Mouse (Mus musculus): Measurements from ENCODE around the gene Ehd4. TPM values are rescaled to one million over a fixed set of nuclear protein-coding genes. Genes with fewer than 3 reads are reported as not detected.

The Ehd4 gene
- total RNA-seq, 2 experiments from 2014 or later = 17.9 to 25.7 TPM

GRCm38 (mm10) chr2:120054771-120055552, 99.4 kb downstream of the Ehd4 start:
- no peak for ATAC-seq (replicated peaks; ENCODE audit: low FRiP score, low TSS enrichment, poor library complexity, severe bottlenecking)

- no peak for ATAC-seq (replicated peaks; ENCODE audit: low FRiP score, low TSS enrichment, poor library complexity, severe bottlenecking)
Observed at GRCm38 (mm10) chr2:120051405-120051804, 103.0 kb downstream of the Ehd4 start.

DNA sequence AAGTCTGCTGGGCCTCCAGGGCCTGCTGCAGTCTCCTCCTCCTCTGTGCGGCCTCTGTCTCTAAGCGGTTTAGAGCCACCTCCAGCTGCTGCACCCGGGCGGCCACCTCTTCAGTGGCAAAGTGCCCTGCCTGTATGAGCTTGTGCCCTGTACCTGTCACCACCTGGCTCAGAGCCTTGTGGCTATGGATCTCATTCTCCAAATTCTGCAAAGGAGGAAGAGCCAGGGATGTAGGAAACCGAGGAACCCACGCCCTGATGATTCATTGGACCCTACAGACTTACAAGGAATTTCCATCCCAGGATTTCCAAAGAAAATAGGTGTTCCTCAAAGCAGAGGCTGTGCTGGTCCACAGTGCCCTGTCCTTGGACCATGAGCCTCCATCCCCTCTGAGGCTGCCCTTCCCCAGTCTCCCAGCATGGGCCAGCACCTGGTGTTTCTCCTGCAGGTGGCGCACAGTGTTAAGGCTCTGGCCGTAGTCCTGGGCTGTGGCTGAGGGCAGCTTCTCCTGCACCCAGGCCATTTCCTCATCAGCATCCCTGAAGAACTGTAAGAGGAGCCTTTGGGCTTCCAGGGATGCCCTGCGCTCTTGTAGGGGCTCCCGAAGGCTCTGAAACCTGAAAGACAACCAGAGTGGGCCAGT, 104.7 kb downstream of the Ehd4 start:
- 0 out of 2 replicates have a peak, but pooled peaks have one; percentile 56 for ATAC-seq (replicated peaks; ENCODE audit: low FRiP score, low TSS enrichment, poor library complexity, severe bottlenecking)

DNA sequence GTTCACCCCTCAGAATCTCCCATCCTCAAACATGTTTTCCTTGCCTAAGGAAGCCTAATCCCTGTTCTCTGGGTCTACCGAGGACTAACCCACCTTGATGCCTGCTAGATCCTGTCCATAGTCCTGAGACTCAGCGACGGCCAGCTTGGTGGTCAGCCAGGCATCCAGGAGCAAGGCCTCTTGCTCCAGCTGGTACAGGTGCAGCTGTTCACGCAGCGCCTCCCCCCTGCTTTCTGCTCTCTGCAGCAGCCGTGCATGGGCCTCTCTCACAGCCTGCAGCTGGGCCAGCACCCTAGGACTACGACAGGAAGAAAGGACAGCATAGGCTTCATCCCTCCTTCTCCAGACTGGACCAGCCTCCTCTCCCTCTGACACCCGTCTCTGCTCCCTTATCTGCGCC, 106.2 kb downstream of the Ehd4 start:
- no peak for ATAC-seq (replicated peaks; ENCODE audit: low FRiP score, low TSS enrichment, poor library complexity, severe bottlenecking)

GRCm38 (mm10) chr2:120046486-120047310, 107.7 kb downstream of the Ehd4 start:
- ATAC-seq (replicated peaks; ENCODE audit: low FRiP score, low TSS enrichment, poor library complexity, severe bottlenecking) = no peak

DNA sequence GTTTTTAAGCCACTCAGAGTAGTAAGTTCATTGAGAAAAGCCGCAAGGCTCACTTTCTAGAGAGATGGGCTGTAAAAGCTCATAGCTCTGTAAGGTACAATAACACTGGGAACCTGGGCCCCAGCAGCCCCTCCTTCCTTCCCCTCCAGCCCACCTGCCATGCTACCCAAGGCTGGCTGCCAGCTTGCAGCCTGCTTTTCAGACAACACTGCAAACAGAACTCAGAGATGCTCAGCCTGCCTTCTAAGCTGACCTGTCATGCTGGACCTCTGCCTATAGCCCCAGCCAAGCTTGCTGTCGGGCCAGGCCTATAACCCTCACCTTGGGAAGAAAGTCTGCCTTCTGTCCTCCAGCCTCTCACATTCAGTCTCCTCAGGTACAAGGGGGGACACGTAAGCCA, 109.7 kb downstream of the Ehd4 start:
- ATAC-seq (replicated peaks; ENCODE audit: low FRiP score, low TSS enrichment, poor library complexity, severe bottlenecking) = no peak

DNA sequence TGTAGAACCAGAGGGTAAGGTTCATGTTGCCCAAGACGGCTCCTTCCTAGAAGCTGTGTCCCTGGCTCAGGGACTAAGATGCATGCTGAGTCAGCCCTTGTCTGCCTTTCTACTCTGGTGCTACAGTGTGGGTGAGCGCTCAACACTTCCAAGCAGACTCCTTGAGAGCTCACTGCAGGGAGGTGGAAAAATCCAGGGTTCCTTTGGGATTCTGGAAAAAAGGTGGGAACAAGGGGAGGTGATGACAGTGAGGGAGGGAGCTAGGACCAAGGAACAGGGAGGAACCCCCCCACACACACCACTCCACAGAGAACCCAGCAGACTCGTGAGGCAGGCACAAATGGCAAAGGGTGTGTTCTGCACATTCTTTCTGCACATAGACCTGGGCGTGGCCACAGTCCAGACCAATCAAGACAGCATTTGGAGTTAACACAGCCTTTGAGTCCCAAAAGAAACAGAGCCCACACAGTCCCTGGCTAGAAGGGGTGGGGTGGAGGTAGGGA, 110.3 kb downstream of the Ehd4 start:
- ATAC-seq (replicated peaks; ENCODE audit: low FRiP score, low TSS enrichment, poor library complexity, severe bottlenecking) = peak; percentile 77

DNA sequence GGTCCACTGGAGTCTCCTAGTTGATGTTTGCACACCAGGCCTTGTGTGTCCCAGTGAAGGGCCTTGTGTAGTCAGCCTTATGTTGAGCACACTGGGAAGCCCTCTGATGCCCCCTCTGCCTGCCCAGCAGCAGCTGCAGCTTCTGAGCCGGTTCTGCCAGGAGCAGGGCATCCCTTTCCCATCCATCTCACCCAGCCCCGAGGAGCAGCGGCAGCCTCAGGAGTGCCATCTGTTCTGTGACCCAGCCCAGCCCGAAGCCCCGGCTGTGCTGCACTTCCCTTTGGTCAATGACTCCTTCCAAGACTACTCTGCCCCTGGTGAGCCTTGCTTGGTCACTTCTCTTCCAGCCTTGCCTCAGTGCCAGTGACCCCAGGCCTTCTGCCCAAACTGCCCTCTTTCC, 113.4 kb downstream of the Ehd4 start:
- no peak for ATAC-seq (replicated peaks; ENCODE audit: low FRiP score, low TSS enrichment, poor library complexity, severe bottlenecking)

Other genes starting within 250 kb of the Ehd4 start
- gene Mapkbp1, start 181.9 kb downstream of the Ehd4 start, total RNA-seq (2014; fragmentation: Nextera tagmentation) = 4.5 and 5.0 TPM in 2 replicates
- 2.8 and 6.7 TPM in 2 replicates for gene Mapkbp1, start 181.9 kb downstream of the Ehd4 start, total RNA-seq (2017)
- 11.9 and 30.3 TPM in 2 replicates for gene Jmjd7, start 127.1 kb downstream of the Ehd4 start, total RNA-seq (2014; fragmentation: Nextera tagmentation)
- gene Jmjd7, start 127.1 kb downstream of the Ehd4 start, total RNA-seq (2017) = 4.2 and 15.8 TPM in 2 replicates
- 1.3 and 3.8 TPM in 2 replicates for gene Gm28042, start 127.1 kb downstream of the Ehd4 start, total RNA-seq (2014; fragmentation: Nextera tagmentation)
- gene Gm28042, start 127.1 kb downstream of the Ehd4 start, total RNA-seq (2017) = 0.30 TPM in 1 of 2 replicates, not detected in the other
- 8.0 and 10.7 TPM in 2 replicates for gene Pla2g4b, start 121.2 kb downstream of the Ehd4 start, total RNA-seq (2014; fragmentation: Nextera tagmentation)
- gene Pla2g4b, start 121.2 kb downstream of the Ehd4 start, total RNA-seq (2017) = 1.5 and 4.7 TPM in 2 replicates
- gene Pla2g4e, start 90.7 kb upstream of the Ehd4 start, total RNA-seq (2014; fragmentation: Nextera tagmentation) = not detected in 2 replicates
- gene Pla2g4e, start 90.7 kb upstream of the Ehd4 start, total RNA-seq (2017) = not detected in 2 replicates
- not detected in 2 replicates for gene Pla2g4d, start 134.6 kb upstream of the Ehd4 start, total RNA-seq (2014; fragmentation: Nextera tagmentation)
- gene Pla2g4d, start 134.6 kb upstream of the Ehd4 start, total RNA-seq (2017) = not detected in 2 replicates
- gene Pla2g4f, start 159.6 kb upstream of the Ehd4 start, total RNA-seq (2014; fragmentation: Nextera tagmentation) = not detected in 2 replicates
- gene Pla2g4f, start 159.6 kb upstream of the Ehd4 start, total RNA-seq (2017) = not detected in 2 replicates
- 26.2 and 59.5 TPM in 2 replicates for gene Vps39, start 198.5 kb upstream of the Ehd4 start, total RNA-seq (2014; fragmentation: Nextera tagmentation)
- gene Vps39, start 198.5 kb upstream of the Ehd4 start, total RNA-seq (2017) = 29.8 and 39.0 TPM in 2 replicates
- 11.2 and 14.2 TPM in 2 replicates for gene Ganc, start 249.3 kb upstream of the Ehd4 start, total RNA-seq (2014; fragmentation: Nextera tagmentation)
- 10.3 and 13.6 TPM in 2 replicates for gene Ganc, start 249.3 kb upstream of the Ehd4 start, total RNA-seq (2017)
- gene Tmem87a, start 249.5 kb upstream of the Ehd4 start, total RNA-seq (2014; fragmentation: Nextera tagmentation) = 18.9 and 33.1 TPM in 2 replicates
- gene Tmem87a, start 249.5 kb upstream of the Ehd4 start, total RNA-seq (2017) = 59.9 and 69.4 TPM in 2 replicates